Mouse (Mus musculus) mouse trophoblast stem cell (cell line): ENCODE data around the gene Fam76a.

Source experiments
- in situ Hi-C, 2 experiments: fragments of 300-500 bp; cut with MseI, MboI; formaldehyde crosslinking; loops; 2 replicates in 1 of 2; 3 replicates in 1 of 2; pipeline ENCODE4 v1.15.1; 2025

Fam76a gene

GRCm38 (mm10) chr4:132894402-132894801 is 28.0 kb downstream of the Fam76a start:
- in situ Hi-C loops = no loop called here

- in situ Hi-C loops = no loop called here
Observed at GRCm38 (mm10) chr4:132884844-132885374, 37.4 kb downstream of the Fam76a start.

- in situ Hi-C loops = no loop called here
Observed at GRCm38 (mm10) chr4:132884064-132884843, 38.1 kb downstream of the Fam76a start, which contains the start of gene Stx12. TSS of gene Stx12 (minus strand) at chr4:132884509.

- in situ Hi-C loops = no loop called here
Observed at GRCm38 (mm10) chr4:132883561-132884063, 38.7 kb downstream of the Fam76a start.

- in situ Hi-C loops = no loop called here
Observed at GRCm38 (mm10) chr4:132874363-132875097, 47.8 kb downstream of the Fam76a start.

- in situ Hi-C loops = no loop called here
Observed at GRCm38 (mm10) chr4:132873481-132874362, 48.6 kb downstream of the Fam76a start.

GRCm38 (mm10) chr4:132871116-132871515 is 51.2 kb downstream of the Fam76a start:
- in situ Hi-C loops = no loop called here

GRCm38 (mm10) chr4:132864856-132865255 is 57.5 kb downstream of the Fam76a start:
- in situ Hi-C loops = no loop called here

- in situ Hi-C loops = no loop called here
Observed at GRCm38 (mm10) chr4:132863012-132863411, 59.3 kb downstream of the Fam76a start.

GRCm38 (mm10) chr4:132860880-132861279 is 61.5 kb downstream of the Fam76a start:
- in situ Hi-C loops = no loop called here
